Comparison of ENCODE assay signal across 8 mouse cellular contexts in the genomic region with DNA sequence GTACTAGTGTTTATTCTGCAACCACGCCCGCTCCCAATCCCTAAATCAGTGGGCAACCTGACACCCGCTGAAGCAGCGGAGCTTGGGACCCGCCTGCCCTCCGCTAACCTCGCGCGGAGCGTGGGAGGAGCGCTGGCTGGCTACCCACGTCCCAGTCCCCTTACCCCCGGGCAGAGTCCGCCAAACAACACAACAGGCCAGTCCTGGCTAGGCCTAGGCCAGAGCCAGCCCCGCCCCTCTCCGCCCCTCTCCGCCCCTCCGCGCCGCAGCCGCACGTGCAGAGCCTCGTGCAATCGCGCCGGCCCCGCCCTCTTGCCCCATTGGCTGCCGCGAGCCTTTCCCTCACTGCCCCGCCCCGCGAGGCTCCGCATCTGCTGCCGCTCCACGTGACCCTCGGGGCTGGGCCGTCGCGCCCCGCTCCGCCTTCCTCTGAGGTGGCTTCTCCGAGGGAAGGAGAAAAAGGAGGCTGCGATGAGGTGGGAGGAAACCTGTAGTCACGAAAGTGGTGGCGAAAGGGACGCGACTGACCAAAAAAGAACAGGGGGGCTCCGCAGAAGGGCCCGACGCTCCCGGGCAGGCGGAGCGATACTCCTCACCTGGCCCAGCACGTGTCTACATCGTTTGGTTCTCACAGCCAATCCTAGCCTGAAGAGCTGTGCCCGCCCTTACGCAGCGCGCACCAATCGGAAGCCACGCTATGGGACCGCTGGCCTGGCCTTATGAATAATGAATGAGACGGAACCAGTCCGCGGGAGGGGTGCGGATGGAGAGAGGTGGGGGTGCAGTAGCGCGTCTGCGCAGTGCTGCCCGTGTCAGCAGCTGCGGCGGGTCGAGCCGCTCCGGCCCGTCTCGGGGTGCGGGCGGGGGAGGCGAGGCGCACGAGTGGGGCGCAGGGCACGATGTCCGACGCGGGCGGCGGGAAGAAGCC. TPM values are rescaled to one million over a fixed set of nuclear protein-coding genes. Genes with fewer than 3 reads are reported as not detected.
DNase-seq lines count a peak whose midpoint lies in the region; ATAC-seq lines count a peak whose summit lies in the region.

No protein-coding gene starts in this region.

- peak overlapping the region; percentile 66 to 74 for H3K4me3 ChIP-seq in heart, embryonic 14.5 days (ENCODE audit: control insufficient read depth in 1 of 2, insufficient read depth in 1 of 2, low read depth in 1 of 2, low read length in 2 of 2)
- H3K4me3 ChIP-seq in liver, embryonic 13.5 days (replicated peaks), result peak overlapping the region; percentile 80
- H3K4me3 ChIP-seq in stomach, embryonic 16.5 days (replicated peaks; ENCODE audit: low read length), result peak overlapping the region; percentile 71

- peak overlapping the region; percentile 69 for H3K4me2 ChIP-seq in heart, embryonic 14.5 days (ENCODE audit: low read length)
- H3K4me2 ChIP-seq in liver, embryonic 13.5 days, result peak overlapping the region; percentile 99
- H3K4me2 ChIP-seq in stomach, embryonic 16.5 days (ENCODE audit: low read depth, low read length), result peak overlapping the region; percentile 76

- WGBS in heart, embryonic 14.5 days, result under 1% methylated on average over 88 of the region's 89 CpGs
- WGBS in liver, embryonic 13.5 days (ENCODE audit: insufficient replicate concordance), result under 1% methylated on average over 88 of the region's 89 CpGs
- WGBS in stomach, embryonic 16.5 days, result under 1% methylated on average over 86 of the region's 89 CpGs

- peaks cover 7 to 34% of the 10 kb centered on the region in 2 experiments for H3K4me1 ChIP-seq in heart, embryonic 14.5 days (ENCODE audit: control insufficient read depth in 2 of 2, insufficient read depth in 2 of 2, low read length in 2 of 2)
- peaks cover 49% of the 10 kb centered on the region for H3K4me1 ChIP-seq in liver, embryonic 13.5 days (replicated peaks)
- peaks cover 18% of the 10 kb centered on the region for H3K4me1 ChIP-seq in stomach, embryonic 16.5 days (ENCODE audit: control insufficient read depth, insufficient read depth, low read length)

- no peaks in the 10 kb centered on the region for H3K27me3 ChIP-seq in heart, embryonic 14.5 days (ENCODE audit: control insufficient read depth, insufficient read depth, low read length)
- H3K27me3 ChIP-seq in liver, embryonic 13.5 days, result no peaks in the 10 kb centered on the region
- H3K27me3 ChIP-seq in stomach, embryonic 16.5 days (ENCODE audit: control insufficient read depth, insufficient read depth, low read length), result no peaks in the 10 kb centered on the region

- peak; percentile 92 for DNase-seq in c-Kit-negative CD71-positive TER-119-positive erythroid progenitor cells, embryonic 14.5 days (ENCODE audit: low read depth, low spot score)
- peak; percentile 98 for DNase-seq in fibroblast of lung, adult 2 months (ENCODE audit: low read depth)
- peak; percentile 99 for DNase-seq in kidney, postnatal 14 days
- peak; percentile 97 for DNase-seq in liver, embryonic 13.5 days
- peak; percentile 99 for DNase-seq in neural tube, embryonic 10.5 days (ENCODE audit: extremely low spot score, low spot score)

- peak overlapping the region; percentile 86 to 98 for H3K27ac ChIP-seq in heart, embryonic 14.5 days (replicated peaks in 1 of 2; ENCODE audit: control insufficient read depth in 1 of 2, insufficient read depth in 1 of 2, low read depth in 2 of 2, low read length in 2 of 2)
- H3K27ac ChIP-seq in liver, embryonic 13.5 days, result peak overlapping the region; percentile 74
- H3K27ac ChIP-seq in stomach, embryonic 16.5 days (ENCODE audit: low read length), result peak overlapping the region; percentile 97

- H3K9me3 ChIP-seq in heart, embryonic 14.5 days (ENCODE audit: control insufficient read depth, low read length), result no peaks in the 10 kb centered on the region
- H3K9me3 ChIP-seq in liver, embryonic 13.5 days (replicated peaks), result no peaks in the 10 kb centered on the region
- no peaks in the 10 kb centered on the region for H3K9me3 ChIP-seq in stomach, embryonic 16.5 days (replicated peaks; ENCODE audit: control insufficient read depth, low read length)

- peak; percentile 96 for ATAC-seq in CD4-positive, CD25-positive, alpha-beta regulatory T cell, adult 4 months
- ATAC-seq in heart, embryonic 14.5 days (ENCODE audit: insufficient number of reproducible peaks, insufficient read depth, low FRiP score, low read depth), result peak; percentile 96
- ATAC-seq in liver, embryonic 13.5 days (ENCODE audit: low read depth), result peak; percentile 96
- peak; percentile 97 for ATAC-seq in stomach, embryonic 16.5 days (ENCODE audit: insufficient read depth, low FRiP score)

- H3K36me3 ChIP-seq in heart, embryonic 14.5 days (ENCODE audit: control insufficient read depth, insufficient read depth, low read length), result peaks cover 12% of the 10 kb centered on the region
- H3K36me3 ChIP-seq in liver, embryonic 13.5 days, result peaks cover 5% of the 10 kb centered on the region
- 0 out of 2 replicates have a peak, but pooled peaks cover 6% of the 10 kb centered on the region for H3K36me3 ChIP-seq in stomach, embryonic 16.5 days (ENCODE audit: control insufficient read depth, insufficient read depth, low read length)

- peak overlapping the region; percentile 79 for H3K9ac ChIP-seq in heart, embryonic 14.5 days (ENCODE audit: low read length)
- peak overlapping the region; percentile 79 for H3K9ac ChIP-seq in liver, embryonic 13.5 days
- H3K9ac ChIP-seq in stomach, embryonic 16.5 days (ENCODE audit: low read length), result peak overlapping the region; percentile 83

RNA-seq across cellular contexts. Expression of a gene that starts 8.7 kb away (rescaled TPM):
- 10 to 100 TPM; 10.2 to 13.9 TPM for polyA plus RNA-seq in CD4-positive, CD25-positive, alpha-beta regulatory T cell, adult 4 months (2017; shearing (Covaris generic))
- 23.4 and 25.8 TPM in 2 replicates for polyA plus RNA-seq in heart, embryonic 14.5 days (2014; fragmentation: Nextera tagmentation; extraction: Ambion mirVana)
- 4.5 and 5.9 TPM in 2 replicates for polyA plus RNA-seq in liver, embryonic 13.5 days (2015; fragmentation: Nextera tagmentation; extraction: Ambion mirVana)
- polyA plus RNA-seq in stomach, embryonic 16.5 days (2015; fragmentation: Nextera tagmentation; extraction: Ambion mirVana), result 21.0 and 24.6 TPM in 2 replicates

RNA-seq across cellular contexts. Expression of a gene that starts 47.7 kb away (rescaled TPM):
- 10 to 100 TPM; 37.2 to 42.7 TPM for polyA plus RNA-seq in CD4-positive, CD25-positive, alpha-beta regulatory T cell, adult 4 months (2017; shearing (Covaris generic))
- polyA plus RNA-seq in heart, embryonic 14.5 days (2014; fragmentation: Nextera tagmentation; extraction: Ambion mirVana), result 10.3 and 12.4 TPM in 2 replicates
- polyA plus RNA-seq in liver, embryonic 13.5 days (2015; fragmentation: Nextera tagmentation; extraction: Ambion mirVana), result 9.0 and 11.9 TPM in 2 replicates
- 30.0 and 31.7 TPM in 2 replicates for polyA plus RNA-seq in stomach, embryonic 16.5 days (2015; fragmentation: Nextera tagmentation; extraction: Ambion mirVana)

Comparison
In these comparisons a context has a peak if more than half of its experiments do, and no peak if none do; other contexts are left out.
1. Peak in every context shown above with its lines: DNase-seq, ATAC-seq, H3K4me3 ChIP-seq and H3K27ac ChIP-seq.